Mouse (Mus musculus) heart, postnatal 4 days (tissue): ENCODE results near the gene Ppp1r36. TPM values are rescaled to one million over a fixed set of nuclear protein-coding genes. Genes with fewer than 3 reads are reported as not detected.

ENCODE experiments used
- total RNA-seq, 2 experiments: library from RNA; stranded (reverse); gene quantifications; 2 replicates each; pipeline ENCODE4 v1.2.3; 2021

The Ppp1r36 gene
- total RNA-seq, 2 experiments from 2014 or later, result 1.6 to 1.8 TPM

Other genes with a start within 250 kb of the Ppp1r36 start
- under 1 TPM; 0.12 to 0.23 TPM for gene Esr2, start 240.3 kb upstream of the Ppp1r36 start, total RNA-seq
- gene Tex21, start 170.8 kb upstream of the Ppp1r36 start, total RNA-seq, result not detected
- gene Mthfd1, start 162.2 kb upstream of the Ppp1r36 start, total RNA-seq, result 10 to 100 TPM; 35.0 to 37.4 TPM
- 1 to 10 TPM; 3.2 to 3.3 TPM for gene Akap5, start 92.6 kb upstream of the Ppp1r36 start, total RNA-seq
- gene Zbtb25, start 47.9 kb upstream of the Ppp1r36 start, total RNA-seq, result 10 to 100 TPM in 1 of 2 experiments, 1 to 10 TPM in 1; 9.5 to 11.5 TPM
- 1 to 10 TPM; 6.9 to 7.6 TPM for gene Zbtb1, start 47.3 kb upstream of the Ppp1r36 start, total RNA-seq
- gene Hspa2, start 13.4 kb upstream of the Ppp1r36 start, total RNA-seq, result 10 to 100 TPM; 13.5 to 14.6 TPM
- 10 to 100 TPM; 29.5 TPM for gene Plekhg3, start 113.4 kb downstream of the Ppp1r36 start, total RNA-seq